Mouse (Mus musculus): Measurements from ENCODE around the gene Hist1h3e. TPM values are rescaled to one million over a fixed set of nuclear protein-coding genes. Genes with fewer than 3 reads are reported as not detected.
"Not testable (repeated sequence)": the region's sequence is repeated elsewhere in the genome, so short reads cannot be mapped to it uniquely, and the experiment has no call there.

The Hist1h3e gene
- polyA plus RNA-seq, 1 experiment from 2014 or later = 0.56 TPM

GRCm38 (mm10) chr13:23551931-23552914, 9.9 kb downstream of the Hist1h3e start:
- TF ChIP-seq CTCF (IDR thresholded peaks at IDR 0.05) = no peak

GRCm38 (mm10) chr13:23551146-23551834, 10.9 kb downstream of the Hist1h3e start, which contains the start of gene Hist1h4f:
Hist1h4f (minus strand) TSS chr13:23551648.
- H3K27me3 ChIP-seq; CTCF ChIA-PET; in situ Hi-C loops (cut with MboI; ENCODE audit: low pct_unique_long_range_greater_than_20kb): not testable (repeated sequence)
- POLR2A ChIA-PET = interaction anchor here (1.0 to 1.2 kb wide), 2 partner anchors 9 to 12 kb away, joined by 3 to 5 read pairs; no protein-coding TSS in a partner anchor
- peak; percentile 53 for TF ChIP-seq CTCF (IDR thresholded peaks at IDR 0.05)
- DNase-seq (ENCODE audit: low read depth, low spot score) = peak; percentile 76
- peak; percentile 56 for ATAC-seq

More at GRCm38 (mm10) chr13:23551931-23552914, 9.9 kb downstream of the Hist1h3e start:
- in situ Hi-C loops (cut with MboI; ENCODE audit: low pct_unique_long_range_greater_than_20kb) = no loop called here
- ATAC-seq (no peak), DNase-seq (ENCODE audit: low read depth, low spot score) (no peak)
- ChIA-PET CTCF (interaction anchor here (1.5 kb wide), 1 partner anchor 10 kb away, joined by 3 read pairs; the partner anchor contains the start of gene Hist1h2bh), POLR2A (no interaction called here)
- H3K27me3 ChIP-seq = no peaks in the 10 kb centered on the region

DNA sequence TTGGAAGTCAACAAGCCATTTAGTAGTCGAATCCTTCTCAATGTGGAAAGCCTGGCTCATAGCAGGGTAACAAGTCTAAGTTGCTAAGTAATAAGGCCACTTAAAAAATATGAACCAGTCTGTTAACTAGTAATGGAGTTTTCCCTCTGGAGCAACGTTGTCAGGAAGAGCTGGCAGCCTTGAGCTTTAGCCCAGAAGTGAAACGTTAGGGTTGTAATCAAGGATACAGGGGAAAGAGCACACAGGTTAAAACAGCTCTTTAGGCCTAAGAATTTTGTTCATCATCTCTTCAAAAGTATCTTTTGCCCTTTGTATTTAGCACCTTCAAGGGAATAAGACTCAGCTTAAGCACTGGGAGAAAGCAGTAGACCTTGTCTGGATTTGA, 11.4 kb downstream of the Hist1h3e start:
- ATAC-seq (no peak), DNase-seq (ENCODE audit: low read depth, low spot score) (no peak)
- no peaks in the 10 kb centered on the region for H3K27me3 ChIP-seq
- TF ChIP-seq CTCF (IDR thresholded peaks at IDR 0.05) = no peak
- POLR2A ChIA-PET = interaction anchor here (1.0 to 1.2 kb wide), 2 partner anchors 9 to 12 kb away, joined by 3 to 5 read pairs; no protein-coding TSS in a partner anchor
- CTCF ChIA-PET = no interaction called here
- in situ Hi-C loops (cut with MboI; ENCODE audit: low pct_unique_long_range_greater_than_20kb) = no loop called here

DNA sequence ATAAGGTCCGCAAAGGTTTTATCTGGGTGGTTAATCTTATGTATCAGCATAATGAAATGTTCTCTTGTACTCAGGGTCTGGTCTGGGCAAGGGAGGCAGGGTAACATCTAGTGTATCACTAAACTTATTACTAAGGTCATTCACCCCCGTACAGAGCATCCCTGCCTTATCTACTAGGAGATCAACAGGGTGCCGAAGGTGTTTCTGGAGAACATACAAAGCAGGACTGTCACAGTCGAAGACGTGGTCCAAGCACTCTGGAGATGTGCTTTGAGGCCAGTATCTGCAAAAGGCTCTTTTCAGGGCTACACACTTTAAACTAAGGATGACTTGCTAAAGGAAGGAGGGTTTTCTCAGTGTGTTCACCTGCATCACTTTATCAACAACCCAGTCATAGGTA, 15.5 kb downstream of the Hist1h3e start:
- in situ Hi-C loops (cut with MboI; ENCODE audit: low pct_unique_long_range_greater_than_20kb) = no loop called here
- no peak for TF ChIP-seq CTCF (IDR thresholded peaks at IDR 0.05)
- ChIA-PET POLR2A (no interaction called here), CTCF (no interaction called here)
- ATAC-seq (no peak), DNase-seq (ENCODE audit: low read depth, low spot score) (no peak)
- no peaks in the 10 kb centered on the region for H3K27me3 ChIP-seq

DNA sequence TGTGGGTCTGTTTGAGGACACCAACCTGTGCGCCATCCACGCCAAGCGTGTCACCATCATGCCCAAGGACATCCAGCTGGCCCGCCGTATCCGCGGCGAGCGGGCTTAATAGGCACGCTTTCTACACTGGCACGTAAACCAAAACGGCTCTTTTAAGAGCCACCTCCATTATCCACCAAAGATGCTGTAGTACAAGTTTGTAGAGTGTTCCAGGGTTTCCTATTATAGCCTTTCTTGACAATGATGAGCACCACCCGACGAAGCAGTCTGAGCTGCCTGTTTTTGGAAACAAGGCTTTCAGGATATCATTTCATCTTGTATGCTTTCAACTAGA, 17.4 kb downstream of the Hist1h3e start:
- POLR2A ChIA-PET; CTCF ChIA-PET; H3K27me3 ChIP-seq; DNase-seq (ENCODE audit: low read depth, low spot score); in situ Hi-C loops (cut with MboI; ENCODE audit: low pct_unique_long_range_greater_than_20kb): not testable (repeated sequence)
- peak; percentile 3 for ATAC-seq

DNA sequence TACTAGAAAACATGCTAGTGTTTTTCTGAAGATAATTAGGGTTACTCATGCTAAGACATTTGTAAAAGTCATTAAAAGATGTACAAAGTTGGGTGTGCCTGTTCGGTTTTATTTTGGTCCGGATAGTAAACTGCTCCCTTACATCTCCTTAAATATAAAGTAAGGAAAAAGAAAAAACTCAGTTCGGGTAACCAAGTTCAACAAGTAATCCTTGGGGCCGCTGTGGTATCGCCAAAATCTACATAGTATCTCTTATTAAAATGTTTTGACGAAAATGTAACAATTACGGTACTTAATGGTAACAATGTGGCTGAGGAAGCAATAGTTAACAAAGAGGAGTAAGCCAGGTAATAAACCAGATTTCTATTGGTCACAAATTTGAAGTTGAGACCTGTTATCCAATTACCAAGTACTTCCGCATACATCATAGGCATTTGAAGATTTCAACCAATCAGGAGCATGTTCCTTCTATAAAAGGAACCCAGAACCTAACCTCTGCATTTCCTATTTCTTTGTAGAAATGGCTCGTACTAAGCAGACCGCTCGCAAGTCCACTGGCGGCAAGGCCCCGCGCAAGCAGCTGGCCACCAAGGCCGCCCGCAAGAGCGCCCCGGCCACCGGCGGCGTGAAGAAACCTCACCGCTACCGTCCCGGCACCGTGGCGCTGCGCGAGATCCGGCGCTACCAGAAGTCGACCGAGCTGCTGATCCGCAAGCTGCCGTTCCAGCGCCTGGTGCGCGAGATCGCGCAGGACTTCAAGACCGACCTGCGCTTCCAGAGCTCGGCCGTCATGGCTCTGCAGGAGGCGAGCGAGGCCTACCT, 18.0 kb downstream of the Hist1h3e start, which contains the start of gene Hist1h3f:
Gene Hist1h3f, plus strand, starts transcription at position 88 of the 822 bp plus-strand sequence.
- no peak for TF ChIP-seq CTCF (IDR thresholded peaks at IDR 0.05)
- ChIA-PET CTCF (interaction anchor here (1.3 kb wide), 1 partner anchor 10 kb away, joined by 4 read pairs; the partner anchor contains the start of gene Hist1h2af), POLR2A (no interaction called here)
- ATAC-seq (peak; percentile 68), DNase-seq (ENCODE audit: low read depth, low spot score) (peak; percentile 89)
- no peaks in the 10 kb centered on the region for H3K27me3 ChIP-seq
- in situ Hi-C loops (cut with MboI; ENCODE audit: low pct_unique_long_range_greater_than_20kb) = no loop called here

- POLR2A ChIA-PET = interaction anchor here (1.4 to 1.8 kb wide), 2 partner anchors 8 to 41 kb away, joined by 5 to 15 read pairs; no protein-coding TSS in a partner anchor
- CTCF ChIA-PET = interaction anchor here (1.3 kb wide), 2 partner anchors 9 kb away, joined by 3 to 4 read pairs; partner anchors contain the start of genes Hist1h1d and Hist1h2af
- H3K27me3 ChIP-seq; in situ Hi-C loops (cut with MboI; ENCODE audit: low pct_unique_long_range_greater_than_20kb): not testable (repeated sequence)
- peak; percentile 83 for DNase-seq (ENCODE audit: low read depth, low spot score)
- peak; percentile 94 for ATAC-seq
Observed at GRCm38 (mm10) chr13:23542999-23543607, 19.1 kb downstream of the Hist1h3e start, which contains the start of gene Hist1h2bh. Hist1h2bh (minus strand) TSS chr13:23543392.

- ATAC-seq; in situ Hi-C loops (cut with MboI; ENCODE audit: low pct_unique_long_range_greater_than_20kb); DNase-seq (ENCODE audit: low read depth, low spot score); H3K27me3 ChIP-seq: not testable (repeated sequence)
- CTCF ChIA-PET = interaction anchor here (1.3 kb wide), 2 partner anchors 9 to 10 kb away, joined by 3 to 4 read pairs; partner anchors contain the start of genes Hist1h1d and Hist1h2af
- POLR2A ChIA-PET = interaction anchor here (0.6 to 1.8 kb wide), 4 partner anchors 7 to 42 kb away, joined by 3 to 15 read pairs (median 4); no protein-coding TSS in a partner anchor
Observed at GRCm38 (mm10) chr13:23542225-23542980, 19.8 kb downstream of the Hist1h3e start.

GRCm38 (mm10) chr13:23541497-23541896, 20.7 kb downstream of the Hist1h3e start:
- no peaks in the 10 kb centered on the region for H3K27me3 ChIP-seq
- ATAC-seq (no peak), DNase-seq (ENCODE audit: low read depth, low spot score) (no peak)
- CTCF ChIA-PET = interaction anchor here (1.2 kb wide), 1 partner anchor 26 kb away, joined by 3 read pairs; no protein-coding TSS in a partner anchor
- in situ Hi-C loops (cut with MboI; ENCODE audit: low pct_unique_long_range_greater_than_20kb) = no loop called here
- POLR2A ChIA-PET = interaction anchor here (0.6 to 1.8 kb wide), 5 partner anchors 8 to 1754 kb away, joined by 3 to 15 read pairs (median 3); partner anchors contain the start of genes Hist1h2an and Hist1h2bp
- TF ChIP-seq CTCF (IDR thresholded peaks at IDR 0.05) = no peak

- in situ Hi-C loops (cut with MboI; ENCODE audit: low pct_unique_long_range_greater_than_20kb) = loop anchor here (10.0 kb wide), 1 partner anchor 1825 kb away; the partner anchor contains the start of genes Hist1h2ai, Hist1h2bl and Hist1h3h
- DNase-seq (ENCODE audit: low read depth, low spot score); ATAC-seq; POLR2A ChIA-PET; H3K27me3 ChIP-seq: not testable (repeated sequence)
- CTCF ChIA-PET = interaction anchor here (1.6 kb wide), 1 partner anchor 45 kb away, joined by 3 read pairs; no protein-coding TSS in a partner anchor
Observed at GRCm38 (mm10) chr13:23539821-23540220, 22.3 kb downstream of the Hist1h3e start.

Data from Patski (cell line).